Mouse (Mus musculus) lung, postnatal 0 days (tissue): ENCODE data around the gene Fam189a1.

ENCODE experiments used
- CTCF ChIP-seq: IDR thresholded peaks from 2 replicates; pipeline ENCODE4 v1.5.1; 2016; ENCODE audit warnings: antibody characterized with exemption, mild to moderate bottlenecking
- EP300 ChIP-seq: IDR thresholded peaks from 2 replicates; pipeline ENCODE4 v1.6.1; 2016; ENCODE audit warnings: antibody characterized with exemption, mild to moderate bottlenecking, control low read depth

DNA sequence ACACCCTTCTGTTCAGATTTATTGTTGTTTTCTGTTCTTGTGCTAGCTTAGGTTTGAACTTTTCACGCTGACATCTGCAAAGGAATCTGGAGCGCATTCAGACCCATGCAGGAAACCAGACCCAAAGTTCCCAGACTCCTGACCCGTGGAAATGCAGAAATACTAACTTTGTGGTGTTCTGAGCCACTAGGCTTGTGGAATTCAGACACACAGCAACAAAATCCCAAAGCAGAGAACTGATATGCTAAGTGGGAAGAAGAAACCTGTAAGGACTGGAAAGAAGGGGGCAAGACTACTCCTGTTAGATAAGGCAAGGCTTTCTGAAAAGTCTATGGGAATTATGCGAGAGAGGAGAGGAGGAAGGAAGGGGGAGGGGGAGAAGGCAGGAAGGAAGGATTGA is 167.0 kb downstream of the Fam189a1 start:
- TF ChIP-seq CTCF (no peak), EP300 (no peak)
